Mouse (Mus musculus) lung, embryonic 14.5 days (tissue): ENCODE results near the gene Ear6. TPM values are rescaled to one million over a fixed set of nuclear protein-coding genes. Genes with fewer than 3 reads are reported as not detected.

Experiments used
- ATAC-seq: fragments of 200-750 bp; cut with Nextera tagmentation; 2 replicates; pipeline ENCODE4 v1.8.0; 2017; ENCODE audit warnings: mild to moderate bottlenecking, moderate TSS enrichment, moderate library complexity; ENCODE audit not compliant: insufficient read depth
- DNase-seq: peaks from one replicate; pipeline ENCODE4 v3.0.0-alpha.2; 2015
- H3K27ac ChIP-seq: fragments of 300-500 bp; sonication (generic); 2 replicates; pipeline ENCODE4 v1.5.1; 2014; ENCODE audit warnings: low read depth, mild to moderate bottlenecking, moderate library complexity
- H3K27me3 ChIP-seq: fragments of 300-500 bp; sonication (generic); 2 replicates; pipeline ENCODE4 v1.6.1; 2014; ENCODE audit warnings: low read length, control low read depth; ENCODE audit not compliant: insufficient read depth
- H3K36me3 ChIP-seq: fragments of 300-500 bp; sonication (generic); 2 replicates; pipeline ENCODE4 v1.6.1; 2014; ENCODE audit warnings: control low read depth; ENCODE audit not compliant: insufficient read depth
- H3K4me1 ChIP-seq: fragments of 300-500 bp; sonication (generic); 2 replicates; pipeline ENCODE4 v1.6.1; 2014; ENCODE audit warnings: antibody characterized with exemption, control low read depth; ENCODE audit not compliant: insufficient read depth
- H3K4me2 ChIP-seq: fragments of 300-500 bp; sonication (generic); 2 replicates; pipeline ENCODE4 v1.6.1; 2014; ENCODE audit warnings: mild to moderate bottlenecking
- H3K4me3 ChIP-seq: fragments of 300-500 bp; sonication (generic); 2 replicates; pipeline ENCODE4 v1.5.1; 2014; ENCODE audit warnings: low read depth, low read length
- H3K9ac ChIP-seq: fragments of 300-500 bp; sonication (generic); 2 replicates; pipeline ENCODE4 v1.6.1; 2014
- H3K9me3 ChIP-seq: fragments of 300-500 bp; sonication (generic); 2 replicates; pipeline ENCODE4 v1.6.1; 2016; ENCODE audit warnings: low read depth, low read length, control low read depth
- CTCF ChIP-seq: IDR thresholded peaks from 2 replicates; pipeline ENCODE4 v1.5.1; 2016; ENCODE audit warnings: antibody characterized with exemption, low read depth
- WGBS: fragments of 180-500 bp; shearing (Covaris S2); extraction: QIAGEN DNeasy Blood & Tissue Kit; methylation state at CpG from one replicate; pipeline ENCODE4 v1.1.7; 2014; 5-methylcytosine and 5-hydroxymethylcytosine counted together
- microRNA-seq: library from miRNA; unstranded; fragments of <30 nt; microRNA quantifications from one replicate; pipeline ENCODE4, GENCODE M21; 2016; ENCODE audit warnings: borderline number of aligned reads
- polyA plus RNA-seq: library from polyadenylated mRNA; unstranded; fragments of >200 nt; fragmentation: Nextera tagmentation; extraction: Ambion mirVana; gene quantifications from 2 replicates; pipeline ENCODE4 v1.2.1, GENCODE M21; 2014

Gene Ear6
- polyA plus RNA-seq, 1 experiment from 2014 or later, result not detected

GRCm38 (mm10) chr14:51893809-51894208 is 40.3 kb downstream of the Ear6 start:
- no peak overlapping the region for H3K9ac ChIP-seq
- H3K4me2 ChIP-seq, result no peak overlapping the region
- H3K27ac ChIP-seq, result peak overlapping the region; percentile 42; the same call in 1 of the 2 replicates
- no peak for DNase-seq
- H3K4me1 ChIP-seq, result no peaks in the 10 kb centered on the region; the same call in 1 of the 2 replicates
- H3K9me3 ChIP-seq, result no peaks in the 10 kb centered on the region
- TF ChIP-seq CTCF, result no peak
- 41% methylated on average over 3 of the region's 3 CpGs for WGBS
- H3K4me3 ChIP-seq, result no peak overlapping the region
- H3K27me3 ChIP-seq, result no peaks in the 10 kb centered on the region
- ATAC-seq, result 0 out of 2 replicates have a peak, but pooled peaks have one; percentile 35
- peaks cover 37% of the 10 kb centered on the region for H3K36me3 ChIP-seq

DNA sequence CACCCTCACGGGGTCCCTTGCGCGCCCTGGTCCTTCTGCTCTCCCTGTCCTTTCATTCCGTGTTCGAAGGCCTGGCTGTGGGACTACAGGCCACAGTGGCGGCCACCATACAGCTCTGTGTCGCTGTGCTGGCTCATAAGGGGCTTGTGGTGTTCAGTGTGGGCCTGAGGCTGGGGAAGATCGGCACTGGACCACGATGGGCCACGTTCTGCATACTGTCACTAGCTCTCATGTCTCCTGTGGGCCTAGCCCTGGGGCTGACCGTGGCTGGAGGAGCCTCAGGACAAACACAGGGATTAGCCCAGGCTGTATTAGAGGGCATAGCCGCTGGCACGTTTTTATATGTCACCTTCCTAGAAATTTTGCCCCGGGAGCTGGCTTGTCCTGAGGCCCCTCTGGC is 41.6 kb downstream of the Ear6 start:
- peaks cover 24% of the 10 kb centered on the region for H3K36me3 ChIP-seq
- H3K27me3 ChIP-seq, result no peaks in the 10 kb centered on the region
- H3K4me1 ChIP-seq, result no peaks in the 10 kb centered on the region; the same call in 1 of the 2 replicates
- no peaks in the 10 kb centered on the region for H3K9me3 ChIP-seq
- no peak for DNase-seq
- H3K4me2 ChIP-seq, result no peak overlapping the region
- no peak overlapping the region for H3K9ac ChIP-seq
- no peak overlapping the region for H3K27ac ChIP-seq
- no peak for ATAC-seq
- TF ChIP-seq CTCF, result no peak
- H3K4me3 ChIP-seq, result no peak overlapping the region
- 80% methylated on average over 14 of the region's 14 CpGs for WGBS

GRCm38 (mm10) chr14:51896019-51896418 is 42.5 kb downstream of the Ear6 start:
- Histone ChIP-seq H3K27ac (no peak overlapping the region), H3K27me3 (no peaks in the 10 kb centered on the region), H3K4me1 (no peaks in the 10 kb centered on the region; the same call in 1 of the 2 replicates), H3K9me3 (no peaks in the 10 kb centered on the region), H3K36me3 (peaks cover 15% of the 10 kb centered on the region), H3K4me3 (no peak overlapping the region), H3K4me2 (no peak overlapping the region), H3K9ac (no peak overlapping the region)
- 76% methylated on average over 6 of the region's 6 CpGs for WGBS
- ATAC-seq (no peak), DNase-seq (no peak)
- TF ChIP-seq CTCF, result no peak

DNA sequence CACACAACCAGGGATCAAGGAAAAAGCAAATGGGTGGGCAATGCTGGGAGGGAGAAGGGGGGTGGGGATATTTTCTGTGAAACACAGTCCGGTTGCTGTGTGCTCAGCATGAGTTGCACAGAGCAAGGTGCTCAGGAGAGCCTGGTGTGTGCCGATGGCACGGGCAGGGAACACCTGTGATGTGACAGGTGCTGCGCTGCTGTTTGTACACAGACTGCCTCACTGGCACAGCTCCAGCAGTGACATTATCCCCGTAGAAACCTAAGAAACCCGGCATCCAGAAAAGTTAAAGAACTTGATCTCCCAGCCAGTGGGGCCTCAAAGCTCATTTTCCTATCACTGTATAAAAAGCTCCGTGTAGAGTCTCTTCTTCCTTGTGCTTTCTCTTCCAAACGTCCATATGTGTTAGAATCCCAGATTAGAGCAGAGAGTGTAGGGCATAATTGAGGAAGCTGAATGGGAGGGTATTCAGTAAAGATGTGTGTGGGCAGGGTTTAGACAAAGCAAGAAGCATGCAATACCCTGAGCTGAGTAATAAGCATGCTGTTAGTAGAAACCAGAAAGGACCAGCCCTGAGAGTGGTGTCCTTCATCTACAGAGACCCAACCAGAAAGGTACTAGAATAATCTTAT is 43.2 kb downstream of the Ear6 start:
- ATAC-seq (no peak), DNase-seq (no peak)
- 58% methylated on average over 8 of the region's 8 CpGs for WGBS
- no peak for TF ChIP-seq CTCF
- Histone ChIP-seq H3K27ac (no peak overlapping the region), H3K27me3 (no peaks in the 10 kb centered on the region), H3K9me3 (no peaks in the 10 kb centered on the region), H3K4me2 (no peak overlapping the region), H3K4me1 (no peaks in the 10 kb centered on the region; the same call in 1 of the 2 replicates), H3K4me3 (no peak overlapping the region), H3K9ac (no peak overlapping the region), H3K36me3 (peaks cover 9% of the 10 kb centered on the region)

DNA sequence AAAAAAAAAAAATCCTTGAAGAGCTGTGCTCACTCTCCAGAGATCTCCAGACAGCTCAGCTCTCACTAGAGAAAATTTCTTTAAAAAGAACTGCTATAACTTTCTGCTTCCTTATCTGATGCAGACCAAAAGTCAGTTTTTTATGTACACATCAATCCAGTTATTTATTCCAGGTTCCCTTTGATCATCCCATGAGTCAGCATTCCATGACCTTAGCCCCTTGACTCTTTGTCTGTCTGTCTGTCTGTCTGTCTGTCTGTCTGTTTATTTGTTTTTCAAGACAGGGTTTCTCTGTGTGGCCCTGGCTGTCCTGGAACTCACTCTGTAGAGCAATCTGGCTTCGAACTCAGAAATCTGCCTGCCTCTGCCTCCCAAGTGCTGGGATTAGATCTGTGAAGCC is 45.9 kb downstream of the Ear6 start:
- no peaks in the 10 kb centered on the region for H3K4me1 ChIP-seq
- no peak for ATAC-seq
- 81% methylated on average over 1 of the region's 1 CpGs for WGBS
- H3K36me3 ChIP-seq, result no peaks in the 10 kb centered on the region
- H3K27ac ChIP-seq, result no peak overlapping the region
- H3K27me3 ChIP-seq, result no peaks in the 10 kb centered on the region
- no peaks in the 10 kb centered on the region for H3K9me3 ChIP-seq
- DNase-seq, result no peak
- TF ChIP-seq CTCF, result no peak
- no peak overlapping the region for H3K9ac ChIP-seq
- H3K4me2 ChIP-seq, result no peak overlapping the region
- no peak overlapping the region for H3K4me3 ChIP-seq

DNA sequence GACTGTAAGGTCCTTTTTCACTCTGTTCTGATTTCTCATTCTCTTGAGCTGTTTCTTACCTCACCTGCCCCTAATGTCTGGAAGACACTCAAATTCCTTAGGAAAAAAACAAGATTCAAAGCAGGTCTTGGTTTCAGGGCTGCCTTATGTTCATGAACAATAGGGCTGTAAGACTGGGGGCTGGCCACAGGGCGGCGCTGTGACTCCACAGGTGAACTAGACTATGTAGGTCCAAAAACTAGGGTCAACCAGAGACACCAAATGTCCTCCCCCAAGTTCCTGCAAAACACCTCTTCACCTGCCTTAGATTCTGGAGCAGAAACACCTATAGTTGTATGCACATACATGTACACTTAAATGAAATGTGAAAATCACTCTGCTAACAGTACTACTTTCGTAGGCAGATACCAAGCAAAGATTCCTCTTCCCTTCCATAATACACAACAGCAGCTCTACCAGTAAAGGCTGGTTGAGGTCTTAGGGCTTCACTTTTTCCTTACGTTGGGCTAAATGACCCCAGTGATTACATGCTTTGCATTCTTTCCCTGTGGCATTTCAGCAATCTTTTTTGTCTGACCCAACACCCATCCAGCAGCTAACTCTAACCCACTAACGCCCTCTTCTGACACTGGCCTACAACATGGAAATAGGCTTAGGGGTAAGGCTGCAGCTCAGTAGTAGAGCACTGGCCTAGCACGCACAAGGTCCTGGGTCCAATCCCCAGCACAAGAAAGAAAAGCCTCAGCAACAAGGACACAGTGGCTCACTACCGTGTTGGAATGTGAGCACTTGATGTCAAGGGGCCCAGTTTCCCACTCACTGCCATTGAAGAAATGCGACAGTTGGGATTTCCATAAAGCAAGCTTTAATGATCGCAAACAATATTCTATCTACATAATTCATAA is 49.6 kb downstream of the Ear6 start:
- peak; percentile 94 for TF ChIP-seq CTCF
- Histone ChIP-seq H3K27me3 (no peaks in the 10 kb centered on the region), H3K9me3 (no peaks in the 10 kb centered on the region), H3K36me3 (no peaks in the 10 kb centered on the region), H3K9ac (no peak overlapping the region), H3K4me1 (no peaks in the 10 kb centered on the region), H3K27ac (no peak overlapping the region; the same call in 1 of the 2 replicates), H3K4me2 (no peak overlapping the region), H3K4me3 (no peak overlapping the region)
- ATAC-seq (peak; percentile 72), DNase-seq (peak; percentile 88)
- WGBS, result 47% methylated on average over 9 of the region's 9 CpGs

GRCm38 (mm10) chr14:51903782-51904181 is 50.3 kb downstream of the Ear6 start:
- no peak overlapping the region for H3K9ac ChIP-seq
- H3K4me3 ChIP-seq, result no peak overlapping the region
- H3K4me2 ChIP-seq, result no peak overlapping the region
- H3K27ac ChIP-seq, result no peak overlapping the region
- WGBS, result 71% methylated on average over 9 of the region's 9 CpGs
- no peaks in the 10 kb centered on the region for H3K9me3 ChIP-seq
- no peaks in the 10 kb centered on the region for H3K36me3 ChIP-seq
- ATAC-seq, result peak; percentile 26; the same call in 1 of the 2 replicates
- H3K4me1 ChIP-seq, result no peaks in the 10 kb centered on the region
- TF ChIP-seq CTCF, result no peak
- no peaks in the 10 kb centered on the region for H3K27me3 ChIP-seq
- DNase-seq, result no peak

Small RNA genes lying within 50 kb of the gene (microRNA-seq; reads per million reads assigned to microRNA genes)
- not detected for gene Gm27375

Other genes starting within 250 kb of the Ear6 start
- gene Gm17078, start 242.4 kb upstream of the Ear6 start, polyA plus RNA-seq, result not detected in 2 replicates
- gene Gm4181, start 218.0 kb upstream of the Ear6 start, polyA plus RNA-seq, result not detected in 2 replicates
- gene Gm17079, start 158.2 kb upstream of the Ear6 start, polyA plus RNA-seq, result not detected in 2 replicates
- not detected in 2 replicates for gene Gm5800, start 136.5 kb upstream of the Ear6 start, polyA plus RNA-seq
- not detected in 2 replicates for gene Ang4, start 80.1 kb upstream of the Ear6 start, polyA plus RNA-seq
- gene AY358078, start 53.7 kb upstream of the Ear6 start, polyA plus RNA-seq, result not detected in 2 replicates
- 32.4 and 38.4 TPM in 2 replicates for gene Mettl17, start 31.1 kb downstream of the Ear6 start, polyA plus RNA-seq
- gene Slc39a2, start 39.2 kb downstream of the Ear6 start, polyA plus RNA-seq, result 0.07 and 0.42 TPM in 2 replicates
- 22.7 and 24.0 TPM in 2 replicates for gene Ndrg2, start 60.5 kb downstream of the Ear6 start, polyA plus RNA-seq
- not detected in 2 replicates for gene Tppp2, start 64.7 kb downstream of the Ear6 start, polyA plus RNA-seq
- gene Rnase13, start 69.1 kb downstream of the Ear6 start, polyA plus RNA-seq, result not detected in 2 replicates
- gene Arhgef40, start 131.0 kb downstream of the Ear6 start, polyA plus RNA-seq, result 96.8 and 108 TPM in 2 replicates
- 0.35 and 0.74 TPM in 2 replicates for gene Tmem253, start 162.0 kb downstream of the Ear6 start, polyA plus RNA-seq
- gene Zfp219, start 167.0 kb downstream of the Ear6 start, polyA plus RNA-seq, result 25.8 and 28.3 TPM in 2 replicates
- not detected in 2 replicates for gene Olfr221, start 188.8 kb downstream of the Ear6 start, polyA plus RNA-seq